Comparison of ENCODE assay signal across 8 mouse cellular contexts in genomic region chr11:3539111-3539825, GRCm38 (mm10). TPM values are rescaled to one million over a fixed set of nuclear protein-coding genes. Genes with fewer than 3 reads are reported as not detected.
DNase-seq lines count a peak whose midpoint lies in the region; ATAC-seq and TF ChIP-seq lines count a peak whose summit lies in the region.

No protein-coding gene starts in this region.

- peaks cover 7 to 32% of the 10 kb centered on the region in 2 experiments; a peak in 3 of 4 replicates for H3K4me1 ChIP-seq in ES-E14 (ENCODE audit: control insufficient read depth in 2 of 2, insufficient read depth in 2 of 2, low read length in 2 of 2, poor library complexity in 1 of 2)
- peaks cover 21% of the 10 kb centered on the region for H3K4me1 ChIP-seq in forebrain, embryonic 16.5 days (replicated peaks; ENCODE audit: control insufficient read depth, insufficient read depth, low read length)
- H3K4me1 ChIP-seq in lung, embryonic 15.5 days = peaks cover 46% of the 10 kb centered on the region

- H3K9ac ChIP-seq in ES-E14 (ENCODE audit: insufficient read depth, low read depth, low read length, poor library complexity, severe bottlenecking) = peak overlapping the region; percentile 92
- peak overlapping the region; percentile 66 for H3K9ac ChIP-seq in forebrain, embryonic 16.5 days (replicated peaks; ENCODE audit: low read depth, low read length)
- peak overlapping the region; percentile 75 for H3K9ac ChIP-seq in lung, embryonic 15.5 days

- no peaks in the 10 kb centered on the region for H3K27me3 ChIP-seq in forebrain, embryonic 16.5 days (replicated peaks; ENCODE audit: control insufficient read depth, insufficient read depth, low read length)
- H3K27me3 ChIP-seq in lung, embryonic 15.5 days = no peaks in the 10 kb centered on the region

- no peak overlapping the region for H3K27ac ChIP-seq in ES-E14 (ENCODE audit: insufficient read depth, low read depth, low read length, poor library complexity, severe bottlenecking)
- H3K27ac ChIP-seq in forebrain, embryonic 16.5 days (ENCODE audit: low read length) = 0 out of 2 replicates have a peak overlapping the region, but pooled peaks have one; percentile 35
- H3K27ac ChIP-seq in lung, embryonic 15.5 days = peak overlapping the region; percentile 64

- peak; percentile 92 for DNase-seq in ES-E14 (ENCODE audit: low read depth, low spot score)
- DNase-seq in cerebellum, adult 18-20 months = peak; percentile 86 to 93
- peak; percentile 94 for DNase-seq in heart, postnatal 4 days
- peak; percentile 86 to 91 for DNase-seq in layer of hippocampus, adult 8-10 months (ENCODE audit: low spot score in 2 of 2)
- DNase-seq in ovary, adult 18-20 months (ENCODE audit: low spot score) = peak; percentile 91
- DNase-seq in thymus, postnatal 0 days (ENCODE audit: low spot score) = peak; percentile 92

- peak overlapping the region; percentile 80 for H3K4me2 ChIP-seq in forebrain, embryonic 16.5 days (ENCODE audit: low read length)
- H3K4me2 ChIP-seq in lung, embryonic 15.5 days = peak overlapping the region; percentile 74

- in situ Hi-C loops in ES-E14 (cut with MboI; ENCODE audit: low sequenced_read_pairs in 2 of 2, unreplicated experiment in 2 of 2) = no loop called here

- no peaks in the 10 kb centered on the region for H3K36me3 ChIP-seq in ES-E14 (ENCODE audit: control insufficient read depth, insufficient read depth, low read length, poor library complexity, severe bottlenecking)
- H3K36me3 ChIP-seq in forebrain, embryonic 16.5 days (ENCODE audit: control insufficient read depth, insufficient read depth) = no peaks in the 10 kb centered on the region
- peaks cover 2% of the 10 kb centered on the region; the same call in 1 of the 2 replicates for H3K36me3 ChIP-seq in lung, embryonic 15.5 days

- ATAC-seq in forebrain, embryonic 16.5 days = peak; percentile 96
- peak; percentile 87 for ATAC-seq in lung, embryonic 15.5 days (ENCODE audit: borderline replicate concordance, extremely low read depth, low FRiP score, low TSS enrichment)

- peak overlapping the region; percentile 89 to 93 for H3K4me3 ChIP-seq in ES-E14 (ENCODE audit: insufficient read depth in 1 of 2, low read depth in 1 of 2, low read length in 2 of 2, poor library complexity in 1 of 2, severe bottlenecking in 1 of 2)
- peak overlapping the region; percentile 67 for H3K4me3 ChIP-seq in forebrain, embryonic 16.5 days (replicated peaks; ENCODE audit: low read length)
- peak overlapping the region; percentile 67 for H3K4me3 ChIP-seq in lung, embryonic 15.5 days

- WGBS in forebrain, embryonic 16.5 days = 4% methylated on average over 33 of the region's 33 CpGs
- 4% methylated on average over 33 of the region's 33 CpGs for WGBS in lung, embryonic 15.5 days

- H3K9me3 ChIP-seq in ES-E14 (ENCODE audit: control insufficient read depth, insufficient read depth, low read depth, low read length) = no peaks in the 10 kb centered on the region
- no peaks in the 10 kb centered on the region for H3K9me3 ChIP-seq in forebrain, embryonic 16.5 days (ENCODE audit: control insufficient read depth, low read length)
- no peaks in the 10 kb centered on the region for H3K9me3 ChIP-seq in lung, embryonic 15.5 days

TF ChIP-seq in ES-E14, 5 proteins besides CTCF, POLR2A, EP300 and RAD21:
- TF ChIP-seq HCFC1 (IDR thresholded peaks at IDR 0.05; ENCODE audit: borderline replicate concordance, insufficient read depth, low read length) (peak; percentile 94), ZC3H11A (IDR thresholded peaks at IDR 0.05; ENCODE audit: borderline replicate concordance, low read depth, low read length) (no peak), MAFK (IDR thresholded peaks at IDR 0.05; ENCODE audit: insufficient read depth, low read depth, low read length) (no peak), CHD2 (IDR thresholded peaks at IDR 0.05; ENCODE audit: low read depth, low read length) (no peak), ZNF384 (IDR thresholded peaks at IDR 0.05; ENCODE audit: low read depth, low read length) (no peak)

RNA-seq across cellular contexts. Expression of gene Smtn, which starts 1.1 kb away (rescaled TPM):
- total RNA-seq in ES-E14 (2012; rRNA removed) = 17.3 and 19.0 TPM in 2 replicates
- polyA plus RNA-seq in forebrain, embryonic 16.5 days (2015; fragmentation: Nextera tagmentation; extraction: Ambion mirVana) = 17.7 and 20.9 TPM in 2 replicates
- total RNA-seq in heart, postnatal 4 days (2021) = 100 to 1,000 TPM; 188 to 190 TPM
- total RNA-seq in layer of hippocampus, adult 8-10 months (2022) = 10 to 100 TPM in 1 of 4 experiments, 1 to 10 TPM in 3; 6.4 to 12.1 (median 8.3) TPM
- 107 and 108 TPM in 2 replicates for polyA plus RNA-seq in lung, embryonic 15.5 days (2015; fragmentation: Nextera tagmentation; extraction: Ambion mirVana)
- 13.4 and 13.7 TPM in 2 replicates for polyA plus RNA-seq in thymus, postnatal 0 days (2015; fragmentation: Nextera tagmentation; extraction: Ambion mirVana)

RNA-seq across cellular contexts. Expression of gene Selenom, which starts 24.8 kb away (rescaled TPM):
- 43.8 and 50.3 TPM in 2 replicates for total RNA-seq in ES-E14 (2012; rRNA removed)
- 39.5 and 52.0 TPM in 2 replicates for polyA plus RNA-seq in forebrain, embryonic 16.5 days (2015; fragmentation: Nextera tagmentation; extraction: Ambion mirVana)
- total RNA-seq in heart, postnatal 4 days (2021) = 10 to 100 TPM; 55.7 to 59.2 TPM
- 100 to 1,000 TPM; 161 to 198 (median 177) TPM for total RNA-seq in layer of hippocampus, adult 8-10 months (2022)
- polyA plus RNA-seq in lung, embryonic 15.5 days (2015; fragmentation: Nextera tagmentation; extraction: Ambion mirVana) = 99.2 and 102 TPM in 2 replicates
- polyA plus RNA-seq in thymus, postnatal 0 days (2015; fragmentation: Nextera tagmentation; extraction: Ambion mirVana) = 16.3 and 17.6 TPM in 2 replicates

RNA-seq across cellular contexts. Expression of gene Inpp5j, which starts 34.6 kb away (rescaled TPM):
- total RNA-seq in ES-E14 (2012; rRNA removed) = 0.09 TPM in 1 of 2 replicates, not detected in the other
- 2.9 and 4.9 TPM in 2 replicates for polyA plus RNA-seq in forebrain, embryonic 16.5 days (2015; fragmentation: Nextera tagmentation; extraction: Ambion mirVana)
- total RNA-seq in heart, postnatal 4 days (2021) = 10 to 100 TPM; 17.2 to 21.1 TPM
- 10 to 100 TPM; 67.5 to 75.8 (median 73.6) TPM for total RNA-seq in layer of hippocampus, adult 8-10 months (2022)
- 1.5 TPM in 2 replicates for polyA plus RNA-seq in lung, embryonic 15.5 days (2015; fragmentation: Nextera tagmentation; extraction: Ambion mirVana)
- polyA plus RNA-seq in thymus, postnatal 0 days (2015; fragmentation: Nextera tagmentation; extraction: Ambion mirVana) = 0.12 and 0.32 TPM in 2 replicates

RNA-seq across cellular contexts. Expression of gene Pla2g3, which starts 51.2 kb away (rescaled TPM):
- 0.16 TPM in 1 of 2 replicates, not detected in the other for total RNA-seq in ES-E14 (2012; rRNA removed)
- polyA plus RNA-seq in forebrain, embryonic 16.5 days (2015; fragmentation: Nextera tagmentation; extraction: Ambion mirVana) = 0.89 and 1.0 TPM in 2 replicates
- total RNA-seq in heart, postnatal 4 days (2021) = under 1 TPM; 0.11 to 0.24 TPM
- 1 to 10 TPM in 3 of 4 experiments, under 1 TPM in 1; 0.99 to 1.7 (median 1.5) TPM for total RNA-seq in layer of hippocampus, adult 8-10 months (2022)
- 0.44 and 0.50 TPM in 2 replicates for polyA plus RNA-seq in lung, embryonic 15.5 days (2015; fragmentation: Nextera tagmentation; extraction: Ambion mirVana)
- polyA plus RNA-seq in thymus, postnatal 0 days (2015; fragmentation: Nextera tagmentation; extraction: Ambion mirVana) = 0.90 TPM in 2 replicates

Comparison
In these comparisons a context has a peak if more than half of its experiments do, and no peak if none do; other contexts are left out.
1. RNA of gene Inpp5j, which starts 34.6 kb away (total RNA-seq): 67.5 to 75.8 TPM in layer of hippocampus, adult 8-10 months and 17.2 to 21.1 TPM in heart, postnatal 4 days; 0.09 TPM in ES-E14; every median in the first group is over 10 times any median in the second.
2. Peak in every context shown above with its lines, with median percentiles within 50 percentile points of each other: DNase-seq, H3K4me3 ChIP-seq and H3K9ac ChIP-seq.